Mouse (Mus musculus) MEL (cell line): Measurements from ENCODE around the gene Spi1.

ENCODE experiments used
- CTCF ChIP-seq, 3 experiments: IDR thresholded peaks in 2 of 3; conservative IDR thresholded peaks in 1 of 3; 2 replicates each; pipeline ENCODE4 v1.5.1; 2011 to 2012; ENCODE audit warnings: low read length in 3 of 3, low read depth in 2 of 3, mild to moderate bottlenecking in 2 of 3, improper control_type of control experiment in 1 of 3, inconsistent platforms in 1 of 3, mixed read lengths in 1 of 3, moderate library complexity in 1 of 3; ENCODE audit not compliant: control insufficient read depth in 1 of 3, insufficient read depth in 1 of 3, poor library complexity in 1 of 3, severe bottlenecking in 1 of 3
- ELF1 ChIP-seq: IDR thresholded peaks from 2 replicates; pipeline ENCODE4 v1.6.1; 2014; ENCODE audit warnings: low read depth, mild to moderate bottlenecking, inconsistent platforms, low read length, improper control_type of control experiment, moderate library complexity
- EP300 ChIP-seq, 2 experiments: IDR thresholded peaks; 2 replicates each; pipeline ENCODE4 v1.6.1; 2011; ENCODE audit warnings: improper control_type of control experiment in 2 of 2, low read length in 2 of 2, low read depth in 1 of 2, mild to moderate bottlenecking in 1 of 2
- ETS1 ChIP-seq: IDR thresholded peaks from 2 replicates; pipeline ENCODE4 v1.6.1; 2012; ENCODE audit warnings: low read depth, mild to moderate bottlenecking, inconsistent platforms, low read length, improper control_type of control experiment, moderate library complexity
- GABPA ChIP-seq: IDR thresholded peaks from 2 replicates; pipeline ENCODE4 v1.6.1; 2012; ENCODE audit warnings: low read depth, mild to moderate bottlenecking, inconsistent platforms, low read length, improper control_type of control experiment, moderate library complexity
- HCFC1 ChIP-seq: IDR thresholded peaks from 2 replicates; pipeline ENCODE4 v1.6.1; 2012; ENCODE audit warnings: low read depth, mild to moderate bottlenecking, inconsistent platforms, low read length, improper control_type of control experiment, moderate library complexity
- NRF1 ChIP-seq: IDR thresholded peaks from 2 replicates; pipeline ENCODE4 v1.6.1; 2014; ENCODE audit warnings: low read depth, mild to moderate bottlenecking, inconsistent platforms, low read length, improper control_type of control experiment, moderate library complexity; ENCODE audit not compliant: poor library complexity, insufficient read depth, severe bottlenecking
- POLR2A ChIP-seq, 2 experiments: IDR thresholded peaks; 2 replicates each; pipeline ENCODE4 v1.6.1; 2011 to 2012; ENCODE audit warnings: low read length in 2 of 2, mild to moderate bottlenecking in 2 of 2, control low read depth in 1 of 2, improper control_type of control experiment in 1 of 2, low read depth in 1 of 2, moderate library complexity in 1 of 2; ENCODE audit not compliant: control insufficient read depth in 1 of 2, insufficient read depth in 1 of 2, poor library complexity in 1 of 2
- RAD21 ChIP-seq: IDR thresholded peaks from 2 replicates; pipeline ENCODE4 v1.6.1; 2011; ENCODE audit warnings: mild to moderate bottlenecking, low read depth, low read length, improper control_type of control experiment
- SIN3A ChIP-seq: IDR thresholded peaks from 2 replicates; pipeline ENCODE4 v1.6.1; 2012; ENCODE audit warnings: low read length, improper control_type of control experiment, inconsistent platforms
- TAL1 ChIP-seq: IDR thresholded peaks from 2 replicates; pipeline ENCODE4 v1.6.1; 2012; ENCODE audit warnings: mild to moderate bottlenecking, inconsistent platforms, low read length, moderate library complexity, mixed read lengths
- TCF12 ChIP-seq: IDR thresholded peaks from 2 replicates; pipeline ENCODE4 v1.6.1; 2014; ENCODE audit warnings: low read depth, mild to moderate bottlenecking, inconsistent platforms, low read length, improper control_type of control experiment, moderate library complexity
- UBTF ChIP-seq: IDR thresholded peaks from 2 replicates; pipeline ENCODE4 v1.6.1; 2012; ENCODE audit warnings: low read depth, mild to moderate bottlenecking, inconsistent platforms, low read length, improper control_type of control experiment, moderate library complexity, borderline replicate concordance; ENCODE audit not compliant: insufficient read depth
- ZC3H11A ChIP-seq: IDR thresholded peaks from 2 replicates; pipeline ENCODE4 v1.6.1; 2012; ENCODE audit warnings: low read depth, mild to moderate bottlenecking, inconsistent platforms, low read length, improper control_type of control experiment

GRCm38 (mm10) chr2:91151331-91151730 is 69.1 kb downstream of the Spi1 start:
- no peak for TF ChIP-seq TAL1
- TF ChIP-seq POLR2A (IDR thresholded peaks at IDR 0.05; ENCODE audit: control insufficient read depth in 1 of 2, insufficient read depth in 1 of 2, low read depth in 1 of 2, low read length in 2 of 2, poor library complexity in 1 of 2), result no peak
- no peak for TF ChIP-seq CTCF (IDR thresholded peaks at IDR 0.05 in 2 of 3, conservative IDR thresholded peaks at IDR 0.05 in 1 of 3; ENCODE audit: control insufficient read depth in 1 of 3, insufficient read depth in 1 of 3, low read depth in 2 of 3, low read length in 3 of 3, poor library complexity in 1 of 3, severe bottlenecking in 1 of 3)
- TF ChIP-seq UBTF, result no peak
- no peak for TF ChIP-seq NRF1
- TF ChIP-seq TCF12, result no peak
- TF ChIP-seq HCFC1, result no peak
- no peak for TF ChIP-seq EP300 (IDR thresholded peaks at IDR 0.05; ENCODE audit: low read depth in 1 of 2, low read length in 2 of 2)
- no peak for TF ChIP-seq SIN3A
- no peak for TF ChIP-seq GABPA
- no peak for TF ChIP-seq RAD21
- no peak for TF ChIP-seq ETS1
- TF ChIP-seq ZC3H11A, result no peak
- no peak for TF ChIP-seq ELF1
